Mouse (Mus musculus): Measurements from ENCODE around the gene Gtpbp10. TPM values are rescaled to one million over a fixed set of nuclear protein-coding genes. Genes with fewer than 3 reads are reported as not detected.
A peak's percentile ranks its signal among the peaks of the same experiment; 100 is the strongest.

Gtpbp10 gene
- polyA plus RNA-seq, 1 experiment, result 3.5 TPM

DNA sequence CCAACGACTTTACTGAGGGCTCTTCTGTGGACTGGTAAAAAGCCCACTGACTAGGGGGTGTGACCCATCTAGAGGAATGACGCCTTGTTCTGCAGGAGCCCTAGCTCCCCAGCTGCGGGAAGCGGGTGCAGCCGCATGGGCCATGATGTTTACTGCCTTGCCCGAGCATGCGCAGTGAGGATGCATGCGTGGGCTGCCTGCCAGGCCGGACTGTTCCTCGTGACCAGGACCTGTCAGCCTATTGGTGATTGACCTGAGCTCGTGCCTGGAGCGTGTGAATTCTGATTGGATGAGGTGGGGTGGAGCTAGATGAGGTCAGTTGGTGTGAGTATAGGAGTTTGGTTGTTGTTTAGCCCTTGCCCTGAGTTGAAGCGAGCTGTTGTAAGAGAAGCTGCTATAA, 54.9 kb downstream of the Gtpbp10 start:
- TF ChIP-seq CTCF (IDR thresholded peaks at IDR 0.05; ENCODE audit: insufficient read depth, low read length), result no peak
- no peak for TF ChIP-seq POLR2A (IDR thresholded peaks at IDR 0.05; ENCODE audit: borderline replicate concordance, extremely low read depth, low read depth, low read length)
- WGBS, result 87% methylated on average over 13 of the region's 13 CpGs
- no peak for DNase-seq
- no peak overlapping the region for H3K4me3 ChIP-seq (replicated peaks; ENCODE audit: extremely low read depth, low read depth, low read length)
- H3K4me1 ChIP-seq (ENCODE audit: control insufficient read depth, insufficient read depth, low read length), result peaks cover 2% of the 10 kb centered on the region; the same call in 1 of the 2 replicates

DNA sequence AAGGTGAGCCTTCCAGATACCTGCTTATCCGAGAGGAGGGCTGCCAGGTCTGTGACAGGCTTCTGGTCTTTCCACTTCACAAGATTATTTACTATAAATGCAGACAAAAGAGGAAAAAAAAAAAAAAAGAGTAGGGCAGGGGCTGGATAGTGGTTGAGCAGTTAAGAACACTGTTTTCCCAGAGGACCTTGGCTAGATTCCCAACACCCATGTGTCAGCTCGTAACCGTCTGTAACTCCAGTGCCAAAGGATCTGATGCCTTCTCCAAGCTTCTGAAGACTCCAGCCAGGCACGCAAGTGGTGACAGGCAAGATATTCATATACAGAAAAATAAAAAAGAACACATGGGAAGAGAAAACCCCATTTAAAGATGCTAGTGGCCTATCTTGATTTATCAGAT, 56.0 kb downstream of the Gtpbp10 start:
- 61% methylated on average over 4 of the region's 4 CpGs for WGBS
- Histone ChIP-seq H3K4me3 (replicated peaks; ENCODE audit: extremely low read depth, low read depth, low read length) (no peak overlapping the region), H3K4me1 (ENCODE audit: control insufficient read depth, insufficient read depth, low read length) (peaks cover 2% of the 10 kb centered on the region; the same call in 1 of the 2 replicates)
- DNase-seq, result no peak
- no peak for TF ChIP-seq CTCF (IDR thresholded peaks at IDR 0.05; ENCODE audit: insufficient read depth, low read length)
- no peak for TF ChIP-seq POLR2A (IDR thresholded peaks at IDR 0.05; ENCODE audit: borderline replicate concordance, extremely low read depth, low read depth, low read length)

DNA sequence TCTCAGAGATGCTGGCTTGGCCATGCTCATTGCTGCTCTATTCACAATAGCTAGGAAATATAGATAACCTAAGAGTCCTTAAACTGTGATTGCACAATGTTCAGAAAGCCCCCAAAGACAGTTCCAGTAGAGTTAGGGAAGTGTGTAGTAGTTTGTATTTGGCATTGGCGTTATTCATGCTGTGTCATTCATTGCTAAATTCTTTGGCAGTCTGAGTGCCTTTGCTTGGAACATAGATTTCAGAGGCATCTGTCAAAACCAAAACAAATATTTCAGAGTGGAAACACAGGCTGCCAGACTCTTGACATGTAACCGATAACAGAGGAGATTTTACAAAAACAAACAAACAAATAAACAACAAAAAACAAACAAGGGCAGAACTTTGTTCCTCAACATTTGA, 57.8 kb downstream of the Gtpbp10 start:
- DNase-seq, result no peak
- Histone ChIP-seq H3K4me3 (replicated peaks; ENCODE audit: extremely low read depth, low read depth, low read length) (no peak overlapping the region), H3K4me1 (ENCODE audit: control insufficient read depth, insufficient read depth, low read length) (no peaks in the 10 kb centered on the region)
- no peak for TF ChIP-seq CTCF (IDR thresholded peaks at IDR 0.05; ENCODE audit: insufficient read depth, low read length)
- no peak for TF ChIP-seq POLR2A (IDR thresholded peaks at IDR 0.05; ENCODE audit: borderline replicate concordance, extremely low read depth, low read depth, low read length)
- WGBS, result 49% methylated on average over 2 of the region's 2 CpGs

DNA sequence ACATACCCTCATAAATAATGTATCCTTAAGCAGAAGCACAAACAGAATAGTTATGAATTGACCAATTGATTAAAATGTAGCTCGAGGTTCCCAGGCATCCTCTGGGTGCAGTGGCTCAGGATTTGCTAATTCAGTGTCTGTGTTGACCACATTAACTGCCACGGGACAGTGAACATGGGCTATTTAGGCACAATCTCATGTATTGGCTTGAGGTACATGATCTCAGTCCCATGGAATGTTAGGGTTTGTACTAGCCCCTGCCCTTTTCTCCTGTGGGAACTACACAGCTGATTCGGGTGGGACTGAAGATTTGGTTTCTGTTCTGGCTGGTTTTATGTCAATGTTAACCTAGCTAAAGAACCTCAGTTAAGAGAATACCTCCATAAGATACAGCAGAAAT, 62.9 kb downstream of the Gtpbp10 start:
- TF ChIP-seq POLR2A (IDR thresholded peaks at IDR 0.05; ENCODE audit: borderline replicate concordance, extremely low read depth, low read depth, low read length) (no peak), CTCF (IDR thresholded peaks at IDR 0.05; ENCODE audit: insufficient read depth, low read length) (no peak)
- 53% methylated on average over 3 of the region's 3 CpGs for WGBS
- DNase-seq, result no peak
- Histone ChIP-seq H3K4me3 (replicated peaks; ENCODE audit: extremely low read depth, low read depth, low read length) (no peak overlapping the region), H3K4me1 (ENCODE audit: control insufficient read depth, insufficient read depth, low read length) (no peaks in the 10 kb centered on the region)

DNA sequence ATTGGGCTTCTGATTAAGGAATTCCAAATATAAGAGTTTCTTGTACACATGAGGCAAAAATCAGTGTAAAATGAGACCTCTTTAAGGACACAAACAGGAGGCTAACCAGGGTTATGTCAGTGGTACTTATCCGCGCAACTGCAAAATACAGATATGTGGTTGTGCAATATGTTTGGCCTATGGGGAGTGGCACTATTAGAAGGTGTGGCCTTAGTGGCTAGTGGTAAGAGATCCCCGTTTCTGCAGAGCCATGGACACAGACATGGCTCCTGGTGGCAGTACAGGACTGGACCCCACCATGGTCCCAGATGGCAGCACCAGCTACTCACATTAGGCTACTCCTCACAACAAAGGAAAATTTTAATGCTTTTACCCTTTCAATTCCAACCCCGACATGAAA, 64.3 kb downstream of the Gtpbp10 start:
- WGBS, result 66% methylated on average over 4 of the region's 4 CpGs
- no peak for DNase-seq
- Histone ChIP-seq H3K4me3 (replicated peaks; ENCODE audit: extremely low read depth, low read depth, low read length) (no peak overlapping the region), H3K4me1 (ENCODE audit: control insufficient read depth, insufficient read depth, low read length) (no peaks in the 10 kb centered on the region)
- TF ChIP-seq POLR2A (IDR thresholded peaks at IDR 0.05; ENCODE audit: borderline replicate concordance, extremely low read depth, low read depth, low read length) (no peak), CTCF (IDR thresholded peaks at IDR 0.05; ENCODE audit: insufficient read depth, low read length) (no peak)

DNA sequence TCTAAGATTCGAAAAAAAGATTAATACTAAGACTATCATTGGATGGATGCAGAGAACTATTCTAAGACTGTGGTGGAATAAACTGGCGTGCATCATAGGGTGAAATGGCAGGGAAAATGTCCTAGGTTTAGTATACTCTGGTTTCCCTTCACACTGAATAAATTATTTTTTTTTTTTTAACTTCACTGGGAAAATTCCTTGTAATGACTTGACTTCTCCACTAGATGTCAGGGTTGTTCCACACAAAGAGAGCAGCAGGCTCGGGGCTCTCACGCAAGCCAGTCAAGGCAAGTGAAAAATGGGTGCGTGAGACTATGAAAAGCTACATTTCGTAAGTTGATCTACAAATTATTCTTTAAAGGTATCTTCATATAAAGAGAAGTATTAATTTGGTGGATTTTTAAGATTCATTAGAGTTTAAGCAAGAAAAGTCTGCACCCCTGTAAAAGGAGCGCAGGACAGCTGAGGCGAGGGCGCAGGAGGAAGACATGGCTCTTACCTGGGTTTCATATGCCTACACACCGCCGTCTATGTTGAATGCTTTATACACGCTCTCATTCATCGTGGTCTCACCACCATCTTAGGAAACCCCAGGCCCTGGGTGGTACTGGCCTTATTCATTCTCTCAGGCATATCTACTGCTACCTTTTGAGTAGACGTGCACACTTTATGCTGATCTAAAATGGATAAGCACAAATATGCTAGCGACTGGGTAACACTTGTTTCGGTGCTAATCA, 64.9 kb downstream of the Gtpbp10 start:
- Histone ChIP-seq H3K4me3 (replicated peaks; ENCODE audit: extremely low read depth, low read depth, low read length) (no peak overlapping the region), H3K4me1 (ENCODE audit: control insufficient read depth, insufficient read depth, low read length) (no peaks in the 10 kb centered on the region)
- WGBS, result 35% methylated on average over 16 of the region's 16 CpGs
- DNase-seq, result peak; percentile 13
- TF ChIP-seq POLR2A (IDR thresholded peaks at IDR 0.05; ENCODE audit: borderline replicate concordance, extremely low read depth, low read depth, low read length), result no peak
- peak; percentile 76 for TF ChIP-seq CTCF (IDR thresholded peaks at IDR 0.05; ENCODE audit: insufficient read depth, low read length)

DNA sequence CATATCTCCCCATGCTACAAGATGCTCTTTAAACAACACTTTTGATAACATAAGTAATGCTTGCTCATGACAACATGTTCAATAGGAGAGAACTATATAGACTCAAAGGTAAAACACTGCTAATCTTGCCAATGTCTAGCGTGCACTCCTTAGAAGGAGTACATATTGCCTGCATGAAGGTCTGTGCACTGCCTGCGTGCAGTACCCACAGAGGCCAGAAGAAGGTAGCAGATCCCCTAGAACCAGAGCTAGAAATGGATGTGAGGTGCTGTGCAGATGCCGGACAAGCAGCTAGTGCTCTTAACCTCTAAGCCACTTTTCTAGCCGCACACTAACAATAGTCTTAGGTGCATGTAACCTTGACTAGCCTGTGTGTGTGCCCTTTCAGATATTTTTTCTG, 67.2 kb downstream of the Gtpbp10 start:
- Histone ChIP-seq H3K4me3 (replicated peaks; ENCODE audit: extremely low read depth, low read depth, low read length) (no peak overlapping the region), H3K4me1 (ENCODE audit: control insufficient read depth, insufficient read depth, low read length) (no peaks in the 10 kb centered on the region)
- TF ChIP-seq CTCF (IDR thresholded peaks at IDR 0.05; ENCODE audit: insufficient read depth, low read length) (no peak), POLR2A (IDR thresholded peaks at IDR 0.05; ENCODE audit: borderline replicate concordance, extremely low read depth, low read depth, low read length) (no peak)
- no peak for DNase-seq
- 95% methylated on average over 4 of the region's 4 CpGs for WGBS

Other genes with a start within 250 kb of the Gtpbp10 start
- 12.5 and 19.0 TPM in 2 replicates for gene Cdk14, start 139.2 kb downstream of the Gtpbp10 start, polyA plus RNA-seq (2012; rRNA removed)
- gene 1700015F17Rik, start 80.4 kb downstream of the Gtpbp10 start, polyA plus RNA-seq (2012; rRNA removed), result not detected in 2 replicates
- gene Cldn12, start 44.6 kb downstream of the Gtpbp10 start, polyA plus RNA-seq (2012; rRNA removed), result 14.3 and 16.5 TPM in 2 replicates
- gene Gm8773, start 14.3 kb upstream of the Gtpbp10 start, polyA plus RNA-seq (2012; rRNA removed), result 0.08 and 0.11 TPM in 2 replicates
- 10.3 and 11.7 TPM in 2 replicates for gene Cfap69, start 104.7 kb upstream of the Gtpbp10 start, polyA plus RNA-seq (2012; rRNA removed)
- 5.1 and 5.7 TPM in 2 replicates for gene Steap2, start 135.0 kb upstream of the Gtpbp10 start, polyA plus RNA-seq (2012; rRNA removed)
- 0.42 and 0.98 TPM in 2 replicates for gene Steap1, start 189.8 kb upstream of the Gtpbp10 start, polyA plus RNA-seq (2012; rRNA removed)